Mouse (Mus musculus) embryo, embryonic 10.5 days (tissue): ENCODE results near the gene Hist1h1a.
"Not testable (repeated sequence)": the region's sequence is repeated elsewhere in the genome, so short reads cannot be mapped to it uniquely, and the experiment has no call there.

Experiments used
- DNase-seq: peaks from one replicate; pipeline ENCODE4 v3.0.0-alpha.2; 2015; ENCODE audit warnings: low spot score

Gene Hist1h1a

DNA sequence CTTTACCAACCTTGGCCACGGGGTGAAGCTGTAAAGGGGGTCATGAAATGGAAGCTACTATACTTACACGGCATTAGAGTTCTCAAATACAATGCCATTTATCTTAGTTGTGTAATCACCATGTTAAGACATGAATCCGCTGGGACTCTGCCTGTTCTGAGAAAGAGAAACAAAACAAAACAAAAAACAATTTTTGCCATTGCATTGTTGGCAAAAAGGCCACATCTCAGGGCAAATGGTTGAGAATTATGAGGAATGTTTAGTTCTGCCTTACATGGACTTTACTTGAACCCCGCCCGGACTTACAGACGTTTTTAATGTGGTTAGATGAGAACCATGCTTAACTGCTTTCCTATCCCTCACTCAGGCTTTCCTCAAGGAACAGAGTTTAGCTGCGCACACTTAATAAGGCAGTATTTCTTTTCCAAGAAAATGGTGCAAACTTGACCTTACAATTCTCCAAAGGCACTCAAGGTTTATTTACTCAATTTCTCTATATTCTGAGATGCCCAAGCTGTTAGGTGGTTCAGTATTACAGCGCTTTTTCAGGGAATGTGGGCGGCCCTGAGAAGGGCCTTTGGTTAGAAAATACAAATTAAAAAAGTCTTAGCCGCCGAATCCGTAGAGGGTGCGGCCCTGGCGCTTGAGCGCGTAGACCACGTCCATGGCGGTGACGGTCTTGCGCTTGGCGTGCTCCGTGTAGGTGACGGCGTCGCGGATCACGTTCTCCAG, 3.1 kb upstream of the Hist1h1a start:
- peak; percentile 76 for DNase-seq

DNA sequence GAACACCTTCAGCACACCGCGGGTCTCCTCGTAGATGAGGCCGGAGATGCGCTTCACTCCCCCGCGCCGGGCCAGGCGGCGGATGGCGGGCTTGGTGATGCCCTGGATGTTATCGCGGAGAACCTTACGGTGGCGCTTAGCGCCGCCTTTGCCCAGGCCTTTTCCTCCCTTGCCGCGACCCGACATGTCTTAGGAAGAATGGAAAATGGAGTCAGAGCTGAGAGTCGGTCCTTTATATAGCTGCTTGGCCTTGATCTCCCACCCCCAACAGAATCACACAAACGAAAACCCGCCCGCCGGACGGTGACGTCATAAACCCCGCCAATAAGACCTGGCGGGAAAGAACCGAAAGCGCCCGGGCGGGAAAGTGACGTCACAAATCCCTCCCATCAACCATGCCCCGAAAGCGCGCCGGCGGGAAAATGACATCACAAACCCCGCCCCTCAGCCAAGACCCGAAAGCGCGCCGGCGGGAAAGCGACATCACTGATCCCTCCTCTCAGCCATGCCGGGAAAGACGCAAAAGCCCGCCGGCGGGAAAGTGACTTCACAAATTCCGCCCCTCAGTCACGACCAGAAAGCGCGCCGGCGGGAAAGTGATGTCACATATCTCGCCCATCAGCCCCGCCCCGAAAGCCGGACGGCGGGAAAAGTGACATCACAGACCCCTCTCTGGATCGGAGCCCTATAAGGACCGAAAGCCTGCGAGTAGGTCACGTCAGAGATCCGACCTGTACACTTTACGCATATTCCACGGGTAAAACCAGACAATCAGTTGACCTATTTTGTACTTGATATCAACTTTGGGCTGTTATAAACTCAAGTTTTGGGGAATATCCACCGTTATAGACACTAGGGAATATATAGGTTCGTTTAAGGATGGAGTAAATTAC, 2.2 kb upstream of the Hist1h1a start, which contains the start of gene Hist1h4a:
Gene Hist1h4a (minus strand): TSS at position 259 of the 893 bp plus-strand sequence.
- DNase-seq, result peak; percentile 99

DNA sequence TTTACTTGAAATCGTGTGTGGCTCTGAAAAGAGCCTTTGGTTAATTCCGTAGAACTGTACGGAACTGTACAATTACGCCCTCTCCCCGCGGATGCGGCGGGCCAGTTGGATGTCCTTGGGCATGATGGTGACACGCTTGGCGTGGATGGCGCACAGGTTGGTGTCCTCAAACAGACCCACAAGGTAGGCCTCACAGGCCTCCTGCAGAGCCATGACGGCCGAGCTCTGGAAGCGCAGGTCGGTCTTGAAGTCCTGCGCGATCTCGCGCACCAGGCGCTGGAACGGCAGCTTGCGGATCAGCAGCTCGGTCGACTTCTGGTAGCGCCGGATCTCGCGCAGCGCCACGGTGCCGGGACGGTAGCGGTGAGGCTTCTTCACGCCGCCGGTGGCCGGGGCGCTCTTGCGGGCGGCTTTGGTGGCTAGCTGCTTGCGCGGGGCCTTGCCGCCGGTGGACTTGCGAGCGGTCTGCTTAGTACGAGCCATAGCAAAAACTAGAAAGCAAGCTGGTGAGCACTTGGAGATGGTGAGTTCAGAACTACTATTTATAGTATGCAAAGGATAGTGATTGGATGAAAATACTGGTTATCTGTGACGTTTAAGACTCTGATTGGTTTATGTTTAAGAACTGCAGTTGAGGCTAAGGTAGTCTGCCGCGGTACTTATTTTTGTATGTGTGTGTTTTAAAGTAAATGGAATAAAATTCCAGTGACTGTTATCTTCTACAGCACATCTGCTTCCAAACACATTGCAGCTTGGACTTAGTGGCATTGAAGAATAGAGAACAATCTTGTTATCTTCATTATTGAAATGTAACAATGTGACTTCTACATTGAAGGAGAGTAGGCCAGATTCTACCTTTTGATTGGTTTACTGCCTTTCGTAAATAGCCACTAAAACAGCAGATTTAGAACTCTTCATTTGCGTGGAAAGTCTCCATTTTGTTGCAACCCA, 1.3 kb upstream of the Hist1h1a start, which contains the start of gene Hist1h3a:
Gene Hist1h3a (minus strand): TSS at position 516 of the 951 bp plus-strand sequence.
- DNase-seq, result peak; percentile 90

DNA sequence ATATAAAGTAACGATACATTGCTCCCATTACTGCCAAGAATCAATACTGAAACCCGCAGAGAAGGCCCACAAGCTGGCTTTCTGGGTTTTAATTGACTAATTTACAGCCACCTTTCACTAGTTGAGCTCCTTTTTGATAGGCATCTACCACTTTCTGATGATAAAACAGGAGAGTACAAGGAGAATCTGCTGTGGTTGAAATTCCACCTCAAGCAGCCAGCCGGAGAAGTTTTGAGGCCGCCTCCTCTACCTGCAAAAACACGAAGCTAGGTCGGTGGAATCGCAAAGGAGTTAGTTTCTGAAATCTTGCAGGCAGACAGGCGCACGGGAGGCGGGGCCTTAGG, 252 bp upstream of the Hist1h1a start:
- DNase-seq, result no peak

DNA sequence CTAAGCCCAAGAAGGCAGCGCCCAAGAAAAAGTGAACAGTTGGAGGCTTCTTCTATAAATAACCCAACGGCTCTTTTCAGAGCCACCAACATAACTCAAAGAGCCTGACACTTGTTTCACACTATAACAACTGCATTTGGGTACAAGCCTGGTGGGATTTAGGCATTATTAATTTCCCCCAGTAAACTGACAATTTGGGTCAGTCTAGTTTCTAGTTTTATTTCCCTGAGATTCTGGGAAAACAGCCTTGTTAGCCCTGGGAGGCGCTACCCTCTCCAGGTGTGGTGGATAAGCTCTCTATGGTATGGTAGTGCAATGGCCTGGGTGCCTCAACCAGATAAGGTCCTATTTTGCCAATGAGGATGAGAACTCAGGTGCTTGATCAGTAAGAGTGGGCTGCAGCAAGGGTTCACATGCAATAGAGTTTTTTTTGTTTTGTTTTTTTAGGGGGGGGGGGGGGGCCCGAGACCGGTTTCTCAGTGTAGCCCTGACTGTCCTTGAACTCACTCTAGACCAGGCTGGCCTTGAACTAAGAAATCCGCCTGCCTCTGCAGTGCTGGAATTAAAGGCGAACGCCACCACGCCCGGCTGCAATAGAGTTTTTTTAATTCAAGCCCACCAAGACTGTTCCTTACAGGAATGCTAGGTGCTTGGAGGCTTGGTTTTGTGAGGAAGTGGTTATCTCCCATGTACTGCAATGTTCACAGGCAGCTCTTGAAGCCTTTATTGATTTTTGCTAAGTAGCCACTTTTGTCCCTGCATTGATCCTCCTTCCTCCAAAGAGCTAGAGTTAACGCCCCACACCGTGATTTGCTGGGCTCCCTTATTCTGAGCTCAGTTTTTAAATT, 1.1 kb downstream of the Hist1h1a start:
- DNase-seq, result peak; percentile 61

DNA sequence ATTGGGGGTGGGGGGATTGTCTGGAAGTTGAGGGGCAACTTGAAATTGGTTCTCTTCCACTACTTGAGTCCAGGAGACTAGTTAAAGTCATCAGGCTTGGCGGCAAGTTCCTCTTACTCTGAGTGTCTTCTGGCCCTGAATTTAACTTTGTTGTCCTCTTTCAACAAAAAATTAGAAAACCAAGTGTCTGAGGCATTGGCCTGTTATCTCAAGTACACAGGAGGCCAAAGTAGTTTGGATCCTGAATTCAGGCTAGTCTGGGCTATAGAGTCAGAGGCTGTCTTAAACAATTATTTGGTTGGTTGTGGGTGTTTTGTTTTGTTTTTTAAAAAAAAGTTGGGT, 1.7 kb downstream of the Hist1h1a start:
- DNase-seq, result no peak

DNA sequence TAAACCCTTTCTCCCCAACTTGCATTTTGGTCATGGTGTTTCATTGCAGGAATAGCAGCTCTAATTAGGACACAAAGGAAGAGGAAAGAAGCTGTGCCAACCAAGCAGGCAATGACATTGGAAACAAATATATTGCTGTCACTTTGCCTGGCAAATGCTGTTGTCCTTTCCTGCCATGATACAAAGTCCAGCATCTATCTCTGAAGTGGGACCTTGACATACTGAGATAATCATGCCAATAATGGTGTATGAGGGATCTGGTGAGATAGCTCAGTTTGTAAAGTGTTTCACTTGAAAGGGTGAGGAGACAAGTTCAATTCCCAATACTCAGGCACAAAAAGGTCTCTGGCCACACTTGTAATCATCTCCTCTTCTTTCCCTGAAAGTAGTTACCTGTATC, 3.3 kb downstream of the Hist1h1a start:
- no peak for DNase-seq

DNA sequence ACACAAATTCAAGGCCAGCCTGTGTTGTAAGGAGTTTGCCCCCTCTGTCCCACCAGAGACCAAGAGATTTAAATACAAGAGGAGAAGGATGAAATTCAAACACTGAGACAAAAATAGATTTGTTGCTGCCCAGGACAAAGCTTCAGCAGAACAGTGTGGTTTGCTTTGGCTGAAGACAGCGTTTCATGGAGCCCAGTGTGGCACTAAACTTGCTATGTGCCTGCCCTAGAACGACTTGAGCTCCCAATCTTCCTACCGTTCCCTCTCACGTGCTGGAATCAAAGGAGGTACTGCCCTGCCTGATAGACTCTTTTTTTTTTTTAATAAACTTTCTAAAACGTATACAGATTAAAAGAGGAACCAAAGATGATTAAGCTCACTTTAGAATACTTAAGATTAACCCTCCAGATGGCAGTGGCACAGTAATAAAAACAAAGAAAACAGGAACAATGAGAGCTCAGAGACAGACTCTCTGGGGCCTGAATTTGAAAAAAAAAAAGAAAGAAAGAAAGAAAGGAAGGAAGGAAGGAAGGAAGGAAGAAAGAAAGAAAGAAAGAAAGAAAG, 5.5 kb downstream of the Hist1h1a start:
- DNase-seq, result no peak

DNA sequence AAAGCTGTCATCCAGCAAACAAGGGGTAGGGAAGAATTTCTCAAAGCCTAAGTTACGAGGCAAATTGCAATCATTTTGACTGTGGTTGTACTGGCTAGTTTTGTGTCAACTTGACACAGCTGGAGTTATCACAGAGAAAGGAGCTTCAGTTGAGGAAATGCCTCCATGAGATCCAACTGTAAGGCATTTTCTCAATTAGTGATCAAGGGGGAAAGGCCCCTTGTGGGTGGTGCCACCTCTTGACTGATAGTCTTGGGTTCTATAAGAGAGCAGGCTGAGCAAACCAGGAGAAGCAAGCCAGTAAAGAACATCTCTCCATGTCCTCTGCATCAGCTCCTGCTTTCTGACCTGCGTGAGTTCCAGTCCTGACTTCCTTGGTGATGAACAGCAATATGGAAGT, 6.1 kb downstream of the Hist1h1a start, which contains the start of gene Trim38:
Gene Trim38 (plus strand): TSS at position 301 of the 400 bp plus-strand sequence.
- not testable (repeated sequence) for DNase-seq

DNA sequence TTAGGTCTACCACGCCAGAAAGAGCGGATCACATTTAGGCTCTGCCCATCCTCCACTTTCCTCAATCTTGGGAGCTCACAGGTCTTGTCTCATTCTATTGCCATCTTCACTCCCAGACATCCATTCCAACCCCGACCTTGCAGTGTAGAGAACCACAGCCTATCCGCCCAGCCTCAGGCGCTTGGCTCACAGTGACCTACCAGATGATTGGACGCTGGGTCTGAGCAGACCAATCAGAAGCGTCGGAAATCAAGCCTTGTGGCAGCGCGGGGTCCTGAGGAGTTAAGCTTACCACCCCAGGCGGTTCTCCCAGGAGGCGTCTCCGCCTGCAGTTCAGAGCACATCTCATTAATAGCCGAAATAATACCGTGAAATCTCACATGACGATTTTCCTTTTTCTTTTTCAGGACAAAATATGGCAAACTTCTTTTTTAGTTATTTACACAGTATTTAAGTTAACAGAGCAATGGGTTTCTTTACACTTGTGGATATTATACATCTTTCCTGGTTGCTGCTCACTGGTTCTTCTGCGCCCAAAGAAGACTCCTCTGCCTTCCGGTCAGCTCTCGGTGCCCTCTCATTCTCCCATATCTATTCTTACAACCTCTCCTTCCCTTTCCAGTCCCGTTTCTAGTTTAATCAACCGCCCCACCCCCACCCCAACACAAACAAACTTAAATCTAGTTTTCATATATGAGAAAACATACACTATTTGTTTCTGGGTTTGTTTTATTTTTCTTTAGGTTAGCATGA, 9.3 kb downstream of the Hist1h1a start:
- DNase-seq, result peak; percentile 83

DNA sequence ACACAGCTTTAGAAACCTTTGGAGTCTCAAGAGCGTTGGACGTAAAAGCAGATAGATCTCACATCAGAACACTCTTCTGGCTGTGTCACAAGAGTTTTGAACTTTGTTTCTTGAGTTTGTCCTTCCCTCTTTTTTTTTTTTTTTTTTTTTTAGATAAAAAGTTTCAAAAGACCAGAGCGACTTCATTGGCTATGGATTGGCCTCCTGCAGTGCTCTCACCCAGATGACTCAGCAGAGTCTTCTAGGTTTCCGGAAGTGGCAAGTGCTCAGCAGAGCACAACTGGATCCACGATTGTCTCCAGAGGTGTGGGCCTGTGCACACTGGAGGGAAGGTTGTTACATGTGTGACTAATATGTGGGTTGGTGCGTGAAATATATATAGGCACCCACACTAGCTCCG, 14.9 kb downstream of the Hist1h1a start:
- DNase-seq, result no peak

DNA sequence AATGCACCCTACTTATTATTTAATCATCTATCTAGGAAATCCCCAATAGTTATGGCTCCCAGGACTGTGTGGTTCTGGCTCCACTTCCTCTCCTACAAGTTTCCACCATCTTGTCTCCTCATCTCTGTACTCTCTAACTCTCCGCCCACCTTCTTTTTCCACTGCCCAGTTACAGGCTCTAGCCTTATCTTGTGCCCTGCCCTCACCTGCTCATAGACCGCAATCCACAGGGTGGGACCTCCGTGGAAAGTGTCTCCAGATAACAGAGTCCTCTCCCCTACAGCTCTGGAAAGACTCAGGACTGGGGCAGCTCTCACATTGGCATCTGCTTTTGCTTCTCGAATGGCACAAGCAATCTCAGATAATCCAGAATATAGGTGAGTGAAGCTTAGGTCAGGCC, 15.6 kb downstream of the Hist1h1a start:
- no peak for DNase-seq

DNA sequence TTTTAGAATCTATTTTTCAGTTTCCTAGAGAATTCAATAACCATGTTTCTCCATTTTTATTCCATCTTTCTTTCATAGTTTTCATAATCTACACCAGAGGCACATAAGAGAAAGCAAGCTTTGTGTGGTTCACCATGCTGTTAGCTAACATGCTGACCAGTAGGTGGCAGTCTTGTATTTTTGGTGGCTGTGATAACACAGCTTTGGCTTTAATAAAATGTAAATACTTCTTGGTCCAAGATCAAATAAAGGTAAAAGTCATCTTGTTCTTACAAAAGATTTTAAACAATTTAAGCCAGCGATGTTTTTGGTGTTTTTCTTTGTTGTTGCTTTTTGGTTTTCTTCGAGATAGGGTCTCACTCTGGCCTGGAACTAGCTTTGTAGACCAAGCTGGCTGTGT, 29.1 kb downstream of the Hist1h1a start:
- peak; percentile 77 for DNase-seq

DNA sequence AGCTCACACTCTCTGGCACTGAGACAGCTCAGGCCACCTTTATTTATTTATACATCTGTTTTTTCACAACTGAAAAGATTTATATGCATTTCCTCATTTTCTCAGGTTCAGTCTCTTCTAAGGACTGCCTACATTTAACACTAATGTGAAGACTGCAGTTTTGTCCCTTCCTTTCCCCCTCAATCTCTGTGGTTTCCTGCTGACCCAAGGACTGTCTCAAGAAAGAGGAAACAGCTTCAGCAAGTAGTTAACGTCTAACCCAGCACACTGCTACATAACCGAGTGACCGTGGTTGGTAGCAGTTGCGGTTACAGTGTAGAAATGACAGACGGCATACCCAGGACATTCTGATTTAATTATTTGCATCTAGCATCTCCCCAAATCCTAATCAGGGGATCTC, 35.9 kb downstream of the Hist1h1a start:
- DNase-seq, result no peak

DNA sequence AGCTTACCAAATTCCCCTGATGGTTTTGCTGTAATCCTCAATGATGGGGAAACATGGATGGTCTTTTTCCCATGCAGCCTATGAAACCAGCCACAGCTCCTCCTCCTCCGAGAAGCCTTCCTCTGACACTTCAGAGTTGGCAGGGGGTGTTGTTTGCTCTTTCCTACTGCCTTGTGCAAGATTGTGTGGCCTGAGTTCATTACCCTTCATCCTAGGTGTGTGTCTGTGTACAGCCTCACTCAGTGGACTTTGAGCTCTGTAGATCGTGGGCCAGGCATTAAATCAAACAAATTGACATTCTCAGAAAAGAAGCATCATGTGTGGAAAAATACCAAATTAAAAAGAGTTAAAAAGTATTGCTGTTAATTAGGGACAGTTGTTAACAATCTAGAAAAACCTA, 41.1 kb downstream of the Hist1h1a start:
- DNase-seq, result no peak

DNA sequence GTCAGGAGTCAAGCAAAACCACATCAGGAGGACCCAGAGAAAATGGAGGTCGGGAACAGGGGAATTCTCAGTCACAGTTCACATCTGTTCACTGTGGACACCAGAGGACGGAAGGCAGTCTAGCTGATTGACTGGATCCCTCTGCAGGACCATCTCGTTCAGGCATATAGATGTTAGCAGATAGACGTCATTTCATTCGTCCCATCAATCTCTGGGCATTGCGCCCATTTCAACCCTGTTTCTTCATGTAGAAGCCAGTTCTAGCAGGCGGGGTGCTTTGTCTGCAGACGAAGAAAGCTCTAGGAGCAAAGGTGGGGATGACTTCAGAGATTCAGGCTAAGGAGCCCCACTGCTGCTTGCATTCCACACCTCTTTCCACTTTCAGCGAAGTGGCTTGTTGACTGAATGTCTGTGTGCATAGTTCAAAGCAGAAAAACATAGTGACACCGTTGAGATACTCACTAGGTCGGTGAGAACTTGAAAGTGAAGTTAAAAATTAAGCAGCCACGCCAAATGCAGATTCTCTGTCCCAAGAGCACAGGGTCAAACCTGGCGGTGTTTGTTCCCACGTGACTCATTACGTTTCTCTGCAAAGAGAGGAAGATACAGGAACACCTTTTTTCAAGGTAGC, 43.1 kb downstream of the Hist1h1a start, which contains the start of gene Slc17a2:
Gene Slc17a2 (plus strand): TSS at position 572 of the 631 bp plus-strand sequence.
- no peak for DNase-seq
